Mouse (Mus musculus): ENCODE results near the gene Narf. TPM values are rescaled to one million over a fixed set of nuclear protein-coding genes. Genes with fewer than 3 reads are reported as not detected.

Narf gene
- 3.0 TPM for polyA plus RNA-seq (2014; fragmentation: Illumina TruSeq; extraction: RNeasy Lipid Tissue Mini Kit (QIAGEN cat#74804); ENCODE audit: low read depth, low replicate concordance)

GRCm38 (mm10) chr11:121236564-121237344, at the start of gene Narf:
Narf (plus strand) TSS chr11:121237253.

GRCm38 (mm10) chr11:121204161-121205006, 32.7 kb upstream of the Narf start, which contains the start of the genes Hexdc and Ogfod3:
Hexdc (plus strand) TSS chr11:121204433.
Ogfod3 (minus strand) TSS chr11:121204711.

GRCm38 (mm10) chr11:121229018-121229439, 8.0 kb upstream of the Narf start, which contains the start of gene Cybc1:
Cybc1 (minus strand) TSS chr11:121229322.

GRCm38 (mm10) chr11:121259160-121260100, 22.4 kb downstream of the Narf start, which contains the start of gene Foxk2:
Foxk2 (plus strand) TSS chr11:121259990.

Other genes starting within 250 kb of the Narf start
- 173 TPM for gene Csnk1d, start 245.9 kb upstream of the Narf start, polyA plus RNA-seq (2014; fragmentation: Illumina TruSeq; extraction: RNeasy Lipid Tissue Mini Kit (QIAGEN cat#74804); ENCODE audit: low read depth, low replicate concordance)
- gene Cd7, start 197.8 kb upstream of the Narf start, polyA plus RNA-seq (2014; fragmentation: Illumina TruSeq; extraction: RNeasy Lipid Tissue Mini Kit (QIAGEN cat#74804); ENCODE audit: low read depth, low replicate concordance), result not detected
- not detected for gene Sectm1b, start 173.7 kb upstream of the Narf start, polyA plus RNA-seq (2014; fragmentation: Illumina TruSeq; extraction: RNeasy Lipid Tissue Mini Kit (QIAGEN cat#74804); ENCODE audit: low read depth, low replicate concordance)
- gene Sectm1a, start 156.0 kb upstream of the Narf start, polyA plus RNA-seq (2014; fragmentation: Illumina TruSeq; extraction: RNeasy Lipid Tissue Mini Kit (QIAGEN cat#74804); ENCODE audit: low read depth, low replicate concordance), result 1.6 TPM
- 1.3 TPM for gene Tex19.2, start 118.6 kb upstream of the Narf start, polyA plus RNA-seq (2014; fragmentation: Illumina TruSeq; extraction: RNeasy Lipid Tissue Mini Kit (QIAGEN cat#74804); ENCODE audit: low read depth, low replicate concordance)
- gene Tex19.1, start 91.1 kb upstream of the Narf start, polyA plus RNA-seq (2014; fragmentation: Illumina TruSeq; extraction: RNeasy Lipid Tissue Mini Kit (QIAGEN cat#74804); ENCODE audit: low read depth, low replicate concordance), result 4.7 TPM
- not detected for gene Uts2r, start 77.0 kb upstream of the Narf start, polyA plus RNA-seq (2014; fragmentation: Illumina TruSeq; extraction: RNeasy Lipid Tissue Mini Kit (QIAGEN cat#74804); ENCODE audit: low read depth, low replicate concordance)
- gene Hexdc, start 32.8 kb upstream of the Narf start, polyA plus RNA-seq (2014; fragmentation: Illumina TruSeq; extraction: RNeasy Lipid Tissue Mini Kit (QIAGEN cat#74804); ENCODE audit: low read depth, low replicate concordance), result 1.7 TPM
- gene Ogfod3, start 32.5 kb upstream of the Narf start, polyA plus RNA-seq (2014; fragmentation: Illumina TruSeq; extraction: RNeasy Lipid Tissue Mini Kit (QIAGEN cat#74804); ENCODE audit: low read depth, low replicate concordance), result 0.42 TPM
- 3.6 TPM for gene Cybc1, start 7.9 kb upstream of the Narf start, polyA plus RNA-seq (2014; fragmentation: Illumina TruSeq; extraction: RNeasy Lipid Tissue Mini Kit (QIAGEN cat#74804); ENCODE audit: low read depth, low replicate concordance)
- 24.6 TPM for gene Foxk2, start 22.7 kb downstream of the Narf start, polyA plus RNA-seq (2014; fragmentation: Illumina TruSeq; extraction: RNeasy Lipid Tissue Mini Kit (QIAGEN cat#74804); ENCODE audit: low read depth, low replicate concordance)
- 34.6 TPM for gene Wdr45b, start 117.2 kb downstream of the Narf start, polyA plus RNA-seq (2014; fragmentation: Illumina TruSeq; extraction: RNeasy Lipid Tissue Mini Kit (QIAGEN cat#74804); ENCODE audit: low read depth, low replicate concordance)
- 0.64 TPM for gene Rab40b, start 151.0 kb downstream of the Narf start, polyA plus RNA-seq (2014; fragmentation: Illumina TruSeq; extraction: RNeasy Lipid Tissue Mini Kit (QIAGEN cat#74804); ENCODE audit: low read depth, low replicate concordance)
- gene Fn3krp, start 184.1 kb downstream of the Narf start, polyA plus RNA-seq (2014; fragmentation: Illumina TruSeq; extraction: RNeasy Lipid Tissue Mini Kit (QIAGEN cat#74804); ENCODE audit: low read depth, low replicate concordance), result 6.7 TPM
- not detected for gene Fn3k, start 197.7 kb downstream of the Narf start, polyA plus RNA-seq (2014; fragmentation: Illumina TruSeq; extraction: RNeasy Lipid Tissue Mini Kit (QIAGEN cat#74804); ENCODE audit: low read depth, low replicate concordance)
- 9.5 TPM for gene Tbcd, start 214.7 kb downstream of the Narf start, polyA plus RNA-seq (2014; fragmentation: Illumina TruSeq; extraction: RNeasy Lipid Tissue Mini Kit (QIAGEN cat#74804); ENCODE audit: low read depth, low replicate concordance)